Mouse (Mus musculus) erythroblast, embryonic 14.5 days (primary cell): Measurements from ENCODE around the gene Nr1d2.
"Not testable (repeated sequence)": the region's sequence is repeated elsewhere in the genome, so short reads cannot be mapped to it uniquely, and the experiment has no call there.

Experiments used
- GATA1 ChIP-seq: IDR thresholded peaks from 2 replicates; pipeline ENCODE4 v1.6.1; 2012; ENCODE audit warnings: low read length, inconsistent platforms, mixed read lengths
- TAL1 ChIP-seq: IDR thresholded peaks from 3 replicates; pipeline ENCODE4 v1.6.1; 2012; ENCODE audit warnings: low read length, inconsistent platforms, mixed read lengths

- not testable (repeated sequence) for TF ChIP-seq TAL1, GATA1
Measured at GRCm38 (mm10) chr14:18204315-18204714, 34.6 kb downstream of the Nr1d2 start.
